Mouse (Mus musculus): ENCODE measurements around the gene Rasl11b. TPM values are rescaled to one million over a fixed set of nuclear protein-coding genes. Genes with fewer than 3 reads are reported as not detected.

Gene Rasl11b
- total and polyA plus RNA-seq, 2 experiments = 1.1 to 6.6 TPM

- Histone ChIP-seq H3K4me1 (ENCODE audit: control insufficient read depth, insufficient read depth, low read length) (no peaks in the 10 kb centered on the region), H3K36me3 (ENCODE audit: control insufficient read depth, insufficient read depth, low read length) (no peaks in the 10 kb centered on the region), H3K9ac (ENCODE audit: low read depth, low read length) (no peak overlapping the region), H3K4me3 (ENCODE audit: insufficient read depth, low read depth, low read length) (no peak overlapping the region), H3K27me3 (ENCODE audit: control insufficient read depth, insufficient read depth, low read length) (no peaks in the 10 kb centered on the region), H3K79me2 (ENCODE audit: control insufficient read depth, insufficient read depth, low read length) (no peaks in the 10 kb centered on the region), H3K27ac (replicated peaks; ENCODE audit: insufficient read depth, low read depth, low read length) (no peak overlapping the region)
- 96% methylated on average over 6 of the region's 6 CpGs for WGBS
- TF ChIP-seq CTCF (IDR thresholded peaks at IDR 0.05; ENCODE audit: low read depth, low read length) (no peak), POLR2A (IDR thresholded peaks at IDR 0.05; ENCODE audit: extremely low read depth, insufficient read depth, low read length) (no peak)
- DNase-seq (ENCODE audit: extremely low read depth, low read depth, low spot score) = no peak
These were observed 32.3 kb downstream of the Rasl11b start for GRCm38 (mm10) chr5:74227352-74227751.

- WGBS = 70% methylated on average over 1 of the region's 1 CpGs
These were observed 33.9 kb downstream of the Rasl11b start for GRCm38 (mm10) chr5:74228938-74229337.

DNA sequence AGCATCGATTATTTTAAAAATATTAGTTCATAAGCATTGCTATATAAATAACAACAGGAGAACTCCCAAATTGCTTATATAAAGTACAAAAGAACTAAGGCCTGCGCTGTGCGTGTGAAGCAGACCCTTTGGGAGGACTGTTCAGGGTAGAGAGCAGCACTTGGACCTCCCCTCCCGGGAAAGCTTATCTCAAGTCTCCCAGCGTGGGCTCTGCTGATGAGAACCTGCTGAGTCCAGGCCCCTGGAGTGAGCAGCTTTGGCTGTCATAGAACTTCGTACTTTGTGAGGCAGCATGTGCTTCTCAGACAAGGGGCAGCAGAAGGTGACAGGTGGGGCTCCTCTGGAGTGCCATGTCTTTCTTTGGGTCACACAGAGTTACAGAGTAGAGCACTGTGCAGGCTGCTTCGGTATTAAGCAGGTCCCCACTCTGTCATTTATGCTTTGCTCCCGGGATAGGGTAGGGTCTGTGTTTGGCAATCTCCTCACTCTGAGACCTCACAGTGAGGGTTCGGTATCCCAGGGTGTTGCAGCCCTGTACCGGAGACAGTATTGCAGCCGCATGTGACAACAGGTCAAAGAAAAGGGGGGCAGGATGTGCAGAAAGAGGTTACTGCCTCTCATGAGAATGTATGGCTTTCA lies 34.8 kb downstream of the Rasl11b start:
- H3K79me2 ChIP-seq (ENCODE audit: control insufficient read depth, insufficient read depth, low read length) = no peaks in the 10 kb centered on the region
- no peak for DNase-seq (ENCODE audit: extremely low read depth, low read depth, low spot score)
- H3K9ac ChIP-seq (ENCODE audit: low read depth, low read length) = no peak overlapping the region
- H3K36me3 ChIP-seq (ENCODE audit: control insufficient read depth, insufficient read depth, low read length) = no peaks in the 10 kb centered on the region
- H3K4me1 ChIP-seq (ENCODE audit: control insufficient read depth, insufficient read depth, low read length) = no peaks in the 10 kb centered on the region
- H3K27ac ChIP-seq (replicated peaks; ENCODE audit: insufficient read depth, low read depth, low read length) = no peak overlapping the region
- TF ChIP-seq POLR2A (IDR thresholded peaks at IDR 0.05; ENCODE audit: extremely low read depth, insufficient read depth, low read length) = no peak
- no peak for TF ChIP-seq CTCF (IDR thresholded peaks at IDR 0.05; ENCODE audit: low read depth, low read length)
- 75% methylated on average over 11 of the region's 11 CpGs for WGBS
- H3K4me3 ChIP-seq (ENCODE audit: insufficient read depth, low read depth, low read length) = no peak overlapping the region
- H3K27me3 ChIP-seq (ENCODE audit: control insufficient read depth, insufficient read depth, low read length) = no peaks in the 10 kb centered on the region

More at GRCm38 (mm10) chr5:74228938-74229337, 33.9 kb downstream of the Rasl11b start:
- DNase-seq (ENCODE audit: extremely low read depth, low read depth, low spot score) = no peak
- H3K27ac ChIP-seq (replicated peaks; ENCODE audit: insufficient read depth, low read depth, low read length) = no peak overlapping the region
- TF ChIP-seq POLR2A (IDR thresholded peaks at IDR 0.05; ENCODE audit: extremely low read depth, insufficient read depth, low read length) (no peak), CTCF (IDR thresholded peaks at IDR 0.05; ENCODE audit: low read depth, low read length) (no peak)
- no peak overlapping the region for H3K4me3 ChIP-seq (ENCODE audit: insufficient read depth, low read depth, low read length)
- no peaks in the 10 kb centered on the region for H3K79me2 ChIP-seq (ENCODE audit: control insufficient read depth, insufficient read depth, low read length)
- H3K27me3 ChIP-seq (ENCODE audit: control insufficient read depth, insufficient read depth, low read length) = no peaks in the 10 kb centered on the region
- no peak overlapping the region for H3K9ac ChIP-seq (ENCODE audit: low read depth, low read length)
- no peaks in the 10 kb centered on the region for H3K36me3 ChIP-seq (ENCODE audit: control insufficient read depth, insufficient read depth, low read length)
- H3K4me1 ChIP-seq (ENCODE audit: control insufficient read depth, insufficient read depth, low read length) = no peaks in the 10 kb centered on the region

GRCm38 (mm10) chr5:74230525-74230924 lies 35.4 kb downstream of the Rasl11b start:
- Histone ChIP-seq H3K9ac (ENCODE audit: low read depth, low read length) (no peak overlapping the region), H3K36me3 (ENCODE audit: control insufficient read depth, insufficient read depth, low read length) (no peaks in the 10 kb centered on the region), H3K4me1 (ENCODE audit: control insufficient read depth, insufficient read depth, low read length) (no peaks in the 10 kb centered on the region), H3K27ac (replicated peaks; ENCODE audit: insufficient read depth, low read depth, low read length) (no peak overlapping the region), H3K27me3 (ENCODE audit: control insufficient read depth, insufficient read depth, low read length) (no peaks in the 10 kb centered on the region), H3K4me3 (ENCODE audit: insufficient read depth, low read depth, low read length) (no peak overlapping the region), H3K79me2 (ENCODE audit: control insufficient read depth, insufficient read depth, low read length) (no peaks in the 10 kb centered on the region)
- TF ChIP-seq POLR2A (IDR thresholded peaks at IDR 0.05; ENCODE audit: extremely low read depth, insufficient read depth, low read length) (no peak), CTCF (IDR thresholded peaks at IDR 0.05; ENCODE audit: low read depth, low read length) (no peak)
- DNase-seq (ENCODE audit: extremely low read depth, low read depth, low spot score) = peak; percentile 19
- WGBS = 13% methylated on average over 2 of the region's 2 CpGs

DNA sequence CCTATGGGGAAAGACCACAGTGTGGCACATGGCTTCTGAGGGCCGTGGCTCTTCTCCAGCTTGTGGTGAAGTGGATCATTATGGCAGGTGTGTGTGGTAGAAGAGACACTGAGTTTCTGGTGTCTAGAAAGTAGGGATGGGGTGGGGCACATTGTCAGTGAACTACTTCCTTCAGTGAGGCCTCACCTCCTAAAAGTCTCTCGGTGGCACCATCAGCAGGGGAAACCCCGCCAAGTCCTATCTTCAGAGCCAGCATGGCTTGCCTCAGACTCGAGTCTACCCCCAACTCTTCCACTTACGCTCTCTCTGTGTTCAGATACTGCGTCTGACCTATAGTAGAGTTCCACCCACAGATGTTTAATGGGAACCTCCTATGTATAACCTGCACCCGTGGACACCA lies 38.7 kb downstream of the Rasl11b start:
- 91% methylated on average over 7 of the region's 7 CpGs for WGBS
- no peak overlapping the region for H3K27ac ChIP-seq (replicated peaks; ENCODE audit: insufficient read depth, low read depth, low read length)
- TF ChIP-seq POLR2A (IDR thresholded peaks at IDR 0.05; ENCODE audit: extremely low read depth, insufficient read depth, low read length) (no peak), CTCF (IDR thresholded peaks at IDR 0.05; ENCODE audit: low read depth, low read length) (no peak)
- no peak overlapping the region for H3K4me3 ChIP-seq (ENCODE audit: insufficient read depth, low read depth, low read length)
- H3K27me3 ChIP-seq (ENCODE audit: control insufficient read depth, insufficient read depth, low read length) = no peaks in the 10 kb centered on the region
- H3K79me2 ChIP-seq (ENCODE audit: control insufficient read depth, insufficient read depth, low read length) = no peaks in the 10 kb centered on the region
- H3K9ac ChIP-seq (ENCODE audit: low read depth, low read length) = no peak overlapping the region
- H3K36me3 ChIP-seq (ENCODE audit: control insufficient read depth, insufficient read depth, low read length) = no peaks in the 10 kb centered on the region
- H3K4me1 ChIP-seq (ENCODE audit: control insufficient read depth, insufficient read depth, low read length) = no peaks in the 10 kb centered on the region
- no peak for DNase-seq (ENCODE audit: extremely low read depth, low read depth, low spot score)

DNA sequence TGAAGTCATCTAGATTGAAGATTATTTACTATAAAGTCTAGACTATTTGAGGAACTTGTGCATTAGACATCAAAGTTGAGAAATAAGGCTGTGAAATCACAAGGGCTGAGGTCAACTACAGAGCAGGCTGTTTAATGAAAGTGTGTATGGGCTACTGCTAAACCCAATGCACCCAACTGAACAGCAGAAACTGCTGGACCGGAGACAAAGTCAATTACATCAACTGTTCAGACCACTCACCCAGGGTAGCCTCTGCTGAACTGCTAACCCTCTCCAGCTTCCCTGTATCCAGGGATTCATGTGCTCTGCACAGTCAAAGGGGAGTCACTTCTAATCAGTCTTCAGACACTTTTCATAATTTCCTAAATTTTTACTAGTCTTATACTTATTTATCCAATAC lies 44.3 kb downstream of the Rasl11b start:
- TF ChIP-seq POLR2A (IDR thresholded peaks at IDR 0.05; ENCODE audit: extremely low read depth, insufficient read depth, low read length) = no peak
- no peak for TF ChIP-seq CTCF (IDR thresholded peaks at IDR 0.05; ENCODE audit: low read depth, low read length)
- no peak overlapping the region for H3K4me3 ChIP-seq (ENCODE audit: insufficient read depth, low read depth, low read length)
- no peak overlapping the region for H3K9ac ChIP-seq (ENCODE audit: low read depth, low read length)
- no peaks in the 10 kb centered on the region for H3K79me2 ChIP-seq (ENCODE audit: control insufficient read depth, insufficient read depth, low read length)
- no peak overlapping the region for H3K27ac ChIP-seq (replicated peaks; ENCODE audit: insufficient read depth, low read depth, low read length)
- H3K36me3 ChIP-seq (ENCODE audit: control insufficient read depth, insufficient read depth, low read length) = no peaks in the 10 kb centered on the region
- no peaks in the 10 kb centered on the region for H3K27me3 ChIP-seq (ENCODE audit: control insufficient read depth, insufficient read depth, low read length)
- WGBS = 100% methylated on average over 1 of the region's 1 CpGs
- DNase-seq (ENCODE audit: extremely low read depth, low read depth, low spot score) = no peak
- peaks cover 5% of the 10 kb centered on the region for H3K4me1 ChIP-seq (ENCODE audit: control insufficient read depth, insufficient read depth, low read length)

All from liver, adult 2 months (tissue).